Comparison of ENCODE assay signal across 25 mouse cellular contexts in the genomic region with DNA sequence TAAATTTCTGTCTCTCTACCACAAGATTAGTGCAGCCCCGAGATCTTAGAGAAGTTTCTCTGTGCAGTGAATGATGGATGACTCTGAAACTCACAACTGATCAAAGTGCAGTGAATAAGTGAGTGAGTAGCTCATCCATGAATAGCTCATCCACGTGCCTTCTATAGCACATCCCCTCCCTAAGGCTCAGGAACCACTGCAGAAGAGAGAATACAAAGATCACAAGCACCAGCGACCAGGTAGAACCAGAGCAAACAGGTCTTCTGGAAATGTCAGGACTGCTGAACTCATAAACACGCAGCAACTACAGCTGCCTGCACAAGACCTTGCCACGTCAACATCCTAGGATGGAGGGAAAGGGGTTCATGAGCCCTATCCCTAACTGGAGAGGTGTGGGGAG.
A peak's percentile ranks its signal among the peaks of the same experiment; 100 is the strongest.
DNase-seq lines count a peak whose midpoint lies in the region; ATAC-seq and TF ChIP-seq lines count a peak whose summit lies in the region.
"Had no signal": no experiment of that assay in that cellular context is flagged by ENCODE, and none has a peak within 500 bp of the region (broad histone marks: within the 10 kb centered on the region; RNA-seq: fewer than 3 reads in every experiment).

No protein-coding gene starts in this region.

- DNase-seq in kidney, adult 2 months = peak; percentile 38
- DNase-seq in kidney, adult 18-20 months = no peak
- DNase-seq in kidney, postnatal 0 days (ENCODE audit: low spot score) = peak; percentile 26
- DNase-seq in yolk sac, embryonic 10.5 days (ENCODE audit: low spot score) = peak; percentile 52
- no peak for DNase-seq in spleen, postnatal 36 days (ENCODE audit: low spot score in 2 of 2)
- DNase-seq in layer of hippocampus, postnatal 25 days (ENCODE audit: extremely low spot score in 1 of 2, low spot score in 1 of 2) = no peak
- DNase-seq: adrenal gland, adult 2 months; adrenal gland, postnatal 14 days; cerebellum, adult 11 months; cerebellum, adult 2 months; cerebellum, adult 9-11 months; cerebellum, postnatal 25 days; forebrain, postnatal 0 days; gastrocnemius, postnatal 25 days; heart, adult 2 months; heart, postnatal 14 days had no signal

- no peaks in the 10 kb centered on the region for H3K27me3 ChIP-seq in kidney, adult 2 months (replicated peaks; ENCODE audit: control insufficient read depth, insufficient read depth, low read length)
- H3K27me3 ChIP-seq in kidney, embryonic 15.5 days = no peaks in the 10 kb centered on the region
- no peaks in the 10 kb centered on the region for H3K27me3 ChIP-seq in kidney, postnatal 0 days (ENCODE audit: insufficient read depth, low read length)
- H3K27me3 ChIP-seq: embryonic facial prominence, embryonic 12.5 days; embryonic facial prominence, embryonic 15.5 days; heart, embryonic 13.5 days; hindbrain, embryonic 13.5 days had no signal

- no peaks in the 10 kb centered on the region for H3K36me3 ChIP-seq in kidney, adult 2 months (ENCODE audit: control insufficient read depth, insufficient read depth, low read length)
- no peaks in the 10 kb centered on the region for H3K36me3 ChIP-seq in kidney, embryonic 15.5 days
- no peaks in the 10 kb centered on the region for H3K36me3 ChIP-seq in kidney, postnatal 0 days (ENCODE audit: insufficient read depth, low read length)
- H3K36me3 ChIP-seq: embryonic facial prominence, embryonic 12.5 days; embryonic facial prominence, embryonic 15.5 days; heart, embryonic 10.5 days; heart, embryonic 13.5 days; hindbrain, embryonic 13.5 days had no signal

- H3K4me1 ChIP-seq in kidney, adult 2 months (ENCODE audit: control insufficient read depth, insufficient read depth, low read length) = peaks cover 3% of the 10 kb centered on the region; the same call in 1 of the 2 replicates
- no peaks in the 10 kb centered on the region for H3K4me1 ChIP-seq in kidney, embryonic 15.5 days
- no peaks in the 10 kb centered on the region for H3K4me1 ChIP-seq in kidney, postnatal 0 days (replicated peaks; ENCODE audit: insufficient read depth, low read length)
- H3K4me1 ChIP-seq: embryonic facial prominence, embryonic 12.5 days; embryonic facial prominence, embryonic 15.5 days; heart, embryonic 10.5 days; heart, embryonic 13.5 days; hindbrain, embryonic 13.5 days had no signal

- H3K9me3 ChIP-seq in kidney, embryonic 15.5 days (replicated peaks) = no peaks in the 10 kb centered on the region
- no peaks in the 10 kb centered on the region for H3K9me3 ChIP-seq in kidney, postnatal 0 days (replicated peaks; ENCODE audit: low read length)
- H3K9me3 ChIP-seq: embryonic facial prominence, embryonic 12.5 days; embryonic facial prominence, embryonic 15.5 days; heart, embryonic 10.5 days; heart, embryonic 13.5 days; hindbrain, embryonic 13.5 days had no signal

- no peak overlapping the region for H3K4me3 ChIP-seq in kidney, adult 2 months (ENCODE audit: insufficient read depth, low read depth, low read length)
- no peak overlapping the region for H3K4me3 ChIP-seq in kidney, embryonic 15.5 days (replicated peaks)
- H3K4me3 ChIP-seq in kidney, postnatal 0 days (replicated peaks; ENCODE audit: low read depth, low read length) = no peak overlapping the region
- H3K4me3 ChIP-seq: embryonic facial prominence, embryonic 12.5 days; embryonic facial prominence, embryonic 15.5 days; heart, adult 2 months; heart, embryonic 10.5 days; heart, embryonic 13.5 days; hindbrain, embryonic 13.5 days had no signal

- TF ChIP-seq CTCF in kidney, adult 2 months (conservative IDR thresholded peaks at IDR 0.05; ENCODE audit: insufficient read depth, insufficient read length, low read depth, low read length) = no peak
- no peak for TF ChIP-seq CTCF in kidney, postnatal 0 days (IDR thresholded peaks at IDR 0.05; ENCODE audit: low read depth)

- H3K27ac ChIP-seq in kidney, adult 2 months (ENCODE audit: insufficient read depth, low read depth, low read length) = peak overlapping the region; percentile 76; the same call in 1 of the 2 replicates
- H3K27ac ChIP-seq in kidney, embryonic 15.5 days = no peak overlapping the region
- H3K27ac ChIP-seq in kidney, postnatal 0 days = peak overlapping the region; percentile 36; the same call in 1 of the 2 replicates
- H3K27ac ChIP-seq: embryonic facial prominence, embryonic 12.5 days; embryonic facial prominence, embryonic 15.5 days; heart, adult 2 months; heart, embryonic 10.5 days; heart, embryonic 13.5 days; hindbrain, embryonic 13.5 days; hindbrain, postnatal 0 days had no signal

- peak; percentile 83 for ATAC-seq in kidney, embryonic 15.5 days (replicated peaks; ENCODE audit: low FRiP score)
- ATAC-seq in kidney, postnatal 0 days (replicated peaks; ENCODE audit: low FRiP score, low read depth) = peak; percentile 98
- ATAC-seq: CD4-positive, CD25-positive, alpha-beta regulatory T cell, adult 4 months; forebrain, embryonic 14.5 days; forebrain, postnatal 0 days; hindbrain, postnatal 0 days had no signal

- 48% methylated on average over 5 of the region's 5 CpGs for WGBS in kidney, adult 2 months
- 64% methylated on average over 5 of the region's 5 CpGs for whole genome bisulfite sequencing in kidney, embryonic 15.5 days
- 48% methylated on average over 5 of the region's 5 CpGs for WGBS in kidney, postnatal 0 days

- no peak overlapping the region for H3K9ac ChIP-seq in kidney, embryonic 15.5 days
- no peak overlapping the region for H3K9ac ChIP-seq in kidney, postnatal 0 days (ENCODE audit: low read depth, low read length)
- H3K9ac ChIP-seq: embryonic facial prominence, embryonic 12.5 days; embryonic facial prominence, embryonic 15.5 days; forebrain, postnatal 0 days; heart, embryonic 13.5 days; hindbrain, embryonic 13.5 days had no signal

- TF ChIP-seq POLR2A in kidney, adult 2 months (IDR thresholded peaks at IDR 0.05; ENCODE audit: low read depth, low read length) = no peak

- no peak overlapping the region for H3K4me2 ChIP-seq in kidney, embryonic 15.5 days
- H3K4me2 ChIP-seq in kidney, postnatal 0 days (ENCODE audit: low read length) = no peak overlapping the region
- H3K4me2 ChIP-seq: embryonic facial prominence, embryonic 12.5 days; embryonic facial prominence, embryonic 15.5 days; heart, embryonic 13.5 days; hindbrain, embryonic 13.5 days had no signal

Comparison
In these comparisons a context has a peak if more than half of its experiments do, and no peak if none do; other contexts are left out.
1. DNase-seq: peak in kidney, adult 2 months (single experiment), kidney, postnatal 0 days (single experiment) and yolk sac, embryonic 10.5 days (single experiment); none in kidney, adult 18-20 months (single experiment), spleen, postnatal 36 days (0 of 2) and layer of hippocampus, postnatal 25 days (0 of 2).